Mouse (Mus musculus) frontal cortex, adult (tissue): Measurements from ENCODE around the gene Lgr5.
A peak's percentile ranks its signal among the peaks of the same experiment; 100 is the strongest.

Experiments used
- ATAC-seq: cut with Nextera tagmentation; 2 replicates; pipeline ENCODE4 v1.9.2; 2017; ENCODE audit warnings: mild to moderate bottlenecking, moderate library complexity, mixed read lengths; ENCODE audit not compliant: low TSS enrichment

Lgr5 gene

GRCm38 (mm10) chr10:115437286-115437685 lies 150.3 kb downstream of the Lgr5 start:
- ATAC-seq = no peak

GRCm38 (mm10) chr10:115425351-115425750 lies 162.2 kb downstream of the Lgr5 start:
- no peak for ATAC-seq

GRCm38 (mm10) chr10:115421976-115422375 lies 165.6 kb downstream of the Lgr5 start:
- ATAC-seq = no peak

- ATAC-seq = no peak
Observed at GRCm38 (mm10) chr10:115414056-115414455, 173.5 kb downstream of the Lgr5 start.

GRCm38 (mm10) chr10:115413496-115413895 lies 174.1 kb downstream of the Lgr5 start:
- ATAC-seq = no peak

GRCm38 (mm10) chr10:115406393-115406792 lies 181.2 kb downstream of the Lgr5 start:
- ATAC-seq = peak; percentile 91
